Mouse (Mus musculus): ENCODE measurements around the gene Phf19. TPM values are rescaled to one million over a fixed set of nuclear protein-coding genes. Genes with fewer than 3 reads are reported as not detected.

The Phf19 gene
- polyA plus RNA-seq, 1 experiment from 2014 or later: 1.6 TPM

DNA sequence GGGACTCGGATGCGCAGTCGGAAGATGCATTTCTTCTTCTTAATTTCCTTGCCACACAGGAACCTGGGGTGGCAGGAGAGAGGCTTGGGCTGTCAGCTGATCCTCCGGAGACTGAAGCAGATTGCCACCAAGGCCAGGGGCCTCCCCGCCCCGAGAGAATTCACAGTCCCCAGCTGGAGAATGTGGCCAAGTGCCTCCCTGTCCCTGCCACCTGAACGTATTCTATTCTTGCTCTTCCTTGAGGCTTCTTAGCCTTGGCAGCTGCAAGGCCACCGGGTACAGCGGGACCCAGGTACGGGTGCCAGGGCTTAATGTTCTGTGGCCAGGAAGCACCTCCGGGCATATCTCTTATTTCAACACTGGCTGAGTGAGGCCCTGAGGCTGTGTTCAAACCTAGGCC lies 14.1 kb downstream of the Phf19 start:
- Histone ChIP-seq H3K9ac (replicated peaks; ENCODE audit: low read length) (no peak overlapping the region), H3K36me3 (ENCODE audit: control insufficient read depth, insufficient read depth, low read length) (no peaks in the 10 kb centered on the region), H3K27ac (replicated peaks; ENCODE audit: low read depth, low read length) (no peak overlapping the region), H3K4me1 (ENCODE audit: control insufficient read depth, insufficient read depth, low read length) (no peaks in the 10 kb centered on the region), H3K9me3 (ENCODE audit: control insufficient read depth, low read length) (no peaks in the 10 kb centered on the region), H3K27me3 (ENCODE audit: control insufficient read depth, insufficient read depth, low read length) (no peaks in the 10 kb centered on the region), H3K4me3 (replicated peaks; ENCODE audit: low read depth, low read length) (no peak overlapping the region), H3K4me2 (ENCODE audit: low read length) (no peak overlapping the region)
- DNase-seq: no peak
- 87% methylated on average over 11 of the region's 11 CpGs for WGBS
- no peak for ATAC-seq (ENCODE audit: low FRiP score, low TSS enrichment)

DNA sequence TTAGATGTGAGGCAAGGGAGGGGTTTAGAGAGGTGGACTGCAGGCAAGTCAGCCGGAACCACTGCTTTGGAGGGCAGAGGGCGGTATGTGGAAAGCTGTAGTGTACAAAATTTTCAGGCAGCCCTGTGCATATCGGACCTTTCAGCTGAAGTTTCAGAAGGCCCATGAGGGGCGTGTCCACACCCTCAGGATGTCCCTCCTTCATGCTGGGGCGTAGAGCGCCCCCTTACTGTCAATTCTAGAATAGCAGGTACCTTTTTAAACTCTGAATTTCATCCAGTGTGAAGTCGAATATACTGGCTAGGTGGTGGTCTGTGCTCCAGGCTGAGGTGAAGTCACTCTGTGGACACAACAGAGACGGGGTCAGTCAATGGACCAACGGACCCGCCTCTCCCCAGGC lies 16.0 kb downstream of the Phf19 start:
- Histone ChIP-seq H3K36me3 (ENCODE audit: control insufficient read depth, insufficient read depth, low read length) (no peaks in the 10 kb centered on the region), H3K9ac (replicated peaks; ENCODE audit: low read length) (no peak overlapping the region), H3K9me3 (ENCODE audit: control insufficient read depth, low read length) (no peaks in the 10 kb centered on the region), H3K4me1 (ENCODE audit: control insufficient read depth, insufficient read depth, low read length) (no peaks in the 10 kb centered on the region), H3K27ac (replicated peaks; ENCODE audit: low read depth, low read length) (no peak overlapping the region), H3K4me3 (replicated peaks; ENCODE audit: low read depth, low read length) (no peak overlapping the region), H3K27me3 (ENCODE audit: control insufficient read depth, insufficient read depth, low read length) (no peaks in the 10 kb centered on the region), H3K4me2 (ENCODE audit: low read length) (no peak overlapping the region)
- peak; percentile 18 for DNase-seq
- no peak for ATAC-seq (ENCODE audit: low FRiP score, low TSS enrichment)
- WGBS: 19% methylated on average over 10 of the region's 10 CpGs

- Histone ChIP-seq H3K9me3 (ENCODE audit: control insufficient read depth, low read length) (no peaks in the 10 kb centered on the region), H3K4me3 (replicated peaks; ENCODE audit: low read depth, low read length) (no peak overlapping the region), H3K36me3 (ENCODE audit: control insufficient read depth, insufficient read depth, low read length) (no peaks in the 10 kb centered on the region), H3K9ac (replicated peaks; ENCODE audit: low read length) (no peak overlapping the region), H3K4me1 (ENCODE audit: control insufficient read depth, insufficient read depth, low read length) (no peaks in the 10 kb centered on the region), H3K4me2 (ENCODE audit: low read length) (no peak overlapping the region), H3K27me3 (ENCODE audit: control insufficient read depth, insufficient read depth, low read length) (no peaks in the 10 kb centered on the region), H3K27ac (replicated peaks; ENCODE audit: low read depth, low read length) (no peak overlapping the region)
- WGBS: 88% methylated on average over 17 of the region's 17 CpGs
- no peak for ATAC-seq (ENCODE audit: low FRiP score, low TSS enrichment)
- DNase-seq: no peak
Measured at GRCm38 (mm10) chr2:34896821-34897460, 16.9 kb downstream of the Phf19 start.

DNA sequence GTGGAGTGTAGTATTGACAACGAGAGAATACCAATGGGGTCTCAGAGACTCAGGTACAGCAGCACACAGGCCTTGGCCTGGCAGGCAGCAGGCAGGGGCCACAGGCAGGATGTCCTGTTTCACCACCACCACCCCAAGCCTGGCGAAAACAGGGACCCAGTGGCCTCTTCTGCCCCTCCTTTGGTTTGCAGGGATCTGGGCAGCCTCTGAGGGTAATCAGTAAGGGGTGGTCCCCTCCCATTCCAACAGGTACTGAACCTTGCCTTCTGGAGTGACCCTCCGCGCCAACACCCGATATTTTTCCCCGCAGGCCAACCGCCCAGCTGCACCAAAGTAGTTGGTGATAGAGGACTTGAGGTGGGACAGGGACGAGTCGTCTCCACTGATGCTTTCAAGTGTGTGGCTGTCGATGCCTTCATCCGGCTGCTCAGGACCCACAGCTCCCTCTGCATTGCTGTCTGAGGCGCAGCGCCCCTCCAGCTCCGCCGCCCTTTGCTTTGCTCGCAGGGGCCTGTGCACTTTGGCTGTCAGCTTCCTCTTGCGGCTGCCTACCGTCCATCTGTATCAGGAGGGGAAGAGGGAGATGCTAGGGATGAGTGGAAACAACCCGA lies 18.2 kb downstream of the Phf19 start:
- no peak overlapping the region for H3K27ac ChIP-seq (replicated peaks; ENCODE audit: low read depth, low read length)
- H3K27me3 ChIP-seq (ENCODE audit: control insufficient read depth, insufficient read depth, low read length): no peaks in the 10 kb centered on the region
- ATAC-seq (ENCODE audit: low FRiP score, low TSS enrichment) (no peak), DNase-seq (no peak)
- 80% methylated on average over 19 of the region's 19 CpGs for WGBS
- no peaks in the 10 kb centered on the region for H3K9me3 ChIP-seq (ENCODE audit: control insufficient read depth, low read length)
- H3K36me3 ChIP-seq (ENCODE audit: control insufficient read depth, insufficient read depth, low read length): no peaks in the 10 kb centered on the region
- no peaks in the 10 kb centered on the region for H3K4me1 ChIP-seq (ENCODE audit: control insufficient read depth, insufficient read depth, low read length)
- H3K9ac ChIP-seq (replicated peaks; ENCODE audit: low read length): no peak overlapping the region
- no peak overlapping the region for H3K4me3 ChIP-seq (replicated peaks; ENCODE audit: low read depth, low read length)
- H3K4me2 ChIP-seq (ENCODE audit: low read length): no peak overlapping the region

GRCm38 (mm10) chr2:34893950-34894349 lies 19.9 kb downstream of the Phf19 start:
- Histone ChIP-seq H3K4me3 (replicated peaks; ENCODE audit: low read depth, low read length) (no peak overlapping the region), H3K4me1 (ENCODE audit: control insufficient read depth, insufficient read depth, low read length) (no peaks in the 10 kb centered on the region), H3K9ac (replicated peaks; ENCODE audit: low read length) (no peak overlapping the region), H3K4me2 (ENCODE audit: low read length) (no peak overlapping the region), H3K27me3 (ENCODE audit: control insufficient read depth, insufficient read depth, low read length) (no peaks in the 10 kb centered on the region), H3K9me3 (ENCODE audit: control insufficient read depth, low read length) (no peaks in the 10 kb centered on the region), H3K27ac (replicated peaks; ENCODE audit: low read depth, low read length) (no peak overlapping the region), H3K36me3 (ENCODE audit: control insufficient read depth, insufficient read depth, low read length) (no peaks in the 10 kb centered on the region)
- ATAC-seq (ENCODE audit: low FRiP score, low TSS enrichment) (no peak), DNase-seq (no peak)
- WGBS: 71% methylated on average over 5 of the region's 5 CpGs

DNA sequence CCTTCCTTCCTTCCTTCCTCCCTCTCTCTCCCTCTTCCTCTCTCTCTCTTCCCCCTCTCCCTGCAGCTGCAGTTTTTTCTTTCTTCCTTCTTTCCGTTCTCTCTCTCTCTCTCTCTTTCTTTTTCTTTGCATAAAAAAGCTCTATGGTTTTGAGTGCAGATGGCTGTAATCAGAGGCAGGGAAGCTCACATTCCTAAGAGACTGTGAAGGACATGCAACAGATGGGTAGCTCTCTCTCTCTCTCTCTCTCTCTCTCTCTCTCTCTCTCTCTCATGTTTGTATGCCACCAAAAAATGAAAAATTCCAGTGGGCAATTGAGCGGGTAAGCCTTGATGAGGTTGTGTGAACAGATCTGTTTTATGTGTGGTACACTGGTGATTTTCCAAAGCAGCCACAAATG lies 29.6 kb downstream of the Phf19 start:
- no peak overlapping the region for H3K27ac ChIP-seq (replicated peaks; ENCODE audit: low read depth, low read length)
- H3K9me3 ChIP-seq (ENCODE audit: control insufficient read depth, low read length): no peaks in the 10 kb centered on the region
- no peaks in the 10 kb centered on the region for H3K36me3 ChIP-seq (ENCODE audit: control insufficient read depth, insufficient read depth, low read length)
- H3K9ac ChIP-seq (replicated peaks; ENCODE audit: low read length): no peak overlapping the region
- 84% methylated on average over 2 of the region's 2 CpGs for WGBS
- ATAC-seq (ENCODE audit: low FRiP score, low TSS enrichment): no peak
- DNase-seq: no peak
- H3K4me1 ChIP-seq (ENCODE audit: control insufficient read depth, insufficient read depth, low read length): no peaks in the 10 kb centered on the region
- no peak overlapping the region for H3K4me3 ChIP-seq (replicated peaks; ENCODE audit: low read depth, low read length)
- no peaks in the 10 kb centered on the region for H3K27me3 ChIP-seq (ENCODE audit: control insufficient read depth, insufficient read depth, low read length)
- no peak overlapping the region for H3K4me2 ChIP-seq (ENCODE audit: low read length)

DNA sequence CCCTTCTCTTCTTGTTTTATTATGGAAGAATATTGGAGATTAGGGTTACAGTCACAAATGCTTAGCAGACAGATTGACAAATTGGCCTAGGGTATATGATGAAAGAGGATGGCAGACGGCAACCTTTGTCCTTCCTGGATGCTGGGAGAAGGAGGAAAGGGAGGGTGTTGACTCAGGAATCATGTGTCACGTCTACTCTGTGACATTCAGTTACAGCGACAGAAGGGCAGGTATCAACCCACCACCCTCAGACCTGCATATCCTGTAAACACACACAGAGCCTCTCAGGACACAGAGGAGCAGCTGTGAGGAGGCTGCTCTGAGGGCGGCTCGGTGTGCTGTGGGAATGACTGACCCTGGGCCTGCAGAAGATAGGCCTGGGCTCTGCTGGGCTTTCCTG lies 30.6 kb downstream of the Phf19 start:
- DNase-seq: no peak
- H3K9me3 ChIP-seq (ENCODE audit: control insufficient read depth, low read length): no peaks in the 10 kb centered on the region
- no peaks in the 10 kb centered on the region for H3K27me3 ChIP-seq (ENCODE audit: control insufficient read depth, insufficient read depth, low read length)
- no peaks in the 10 kb centered on the region for H3K36me3 ChIP-seq (ENCODE audit: control insufficient read depth, insufficient read depth, low read length)
- no peak overlapping the region for H3K4me2 ChIP-seq (ENCODE audit: low read length)
- no peak overlapping the region for H3K27ac ChIP-seq (replicated peaks; ENCODE audit: low read depth, low read length)
- H3K4me1 ChIP-seq (ENCODE audit: control insufficient read depth, insufficient read depth, low read length): no peaks in the 10 kb centered on the region
- H3K9ac ChIP-seq (replicated peaks; ENCODE audit: low read length): no peak overlapping the region
- no peak overlapping the region for H3K4me3 ChIP-seq (replicated peaks; ENCODE audit: low read depth, low read length)
- WGBS: 66% methylated on average over 5 of the region's 5 CpGs
- ATAC-seq (ENCODE audit: low FRiP score, low TSS enrichment): no peak

- Histone ChIP-seq H3K4me1 (ENCODE audit: control insufficient read depth, insufficient read depth, low read length) (no peaks in the 10 kb centered on the region), H3K4me2 (ENCODE audit: low read length) (no peak overlapping the region), H3K36me3 (ENCODE audit: control insufficient read depth, insufficient read depth, low read length) (no peaks in the 10 kb centered on the region), H3K4me3 (replicated peaks; ENCODE audit: low read depth, low read length) (no peak overlapping the region), H3K27ac (replicated peaks; ENCODE audit: low read depth, low read length) (no peak overlapping the region), H3K27me3 (ENCODE audit: control insufficient read depth, insufficient read depth, low read length) (no peaks in the 10 kb centered on the region), H3K9ac (replicated peaks; ENCODE audit: low read length) (no peak overlapping the region), H3K9me3 (ENCODE audit: control insufficient read depth, low read length) (no peaks in the 10 kb centered on the region)
- DNase-seq (no peak), ATAC-seq (ENCODE audit: low FRiP score, low TSS enrichment) (no peak)
- WGBS: 97% methylated on average over 2 of the region's 2 CpGs
Measured at GRCm38 (mm10) chr2:34882757-34883156, 31.1 kb downstream of the Phf19 start.

DNA sequence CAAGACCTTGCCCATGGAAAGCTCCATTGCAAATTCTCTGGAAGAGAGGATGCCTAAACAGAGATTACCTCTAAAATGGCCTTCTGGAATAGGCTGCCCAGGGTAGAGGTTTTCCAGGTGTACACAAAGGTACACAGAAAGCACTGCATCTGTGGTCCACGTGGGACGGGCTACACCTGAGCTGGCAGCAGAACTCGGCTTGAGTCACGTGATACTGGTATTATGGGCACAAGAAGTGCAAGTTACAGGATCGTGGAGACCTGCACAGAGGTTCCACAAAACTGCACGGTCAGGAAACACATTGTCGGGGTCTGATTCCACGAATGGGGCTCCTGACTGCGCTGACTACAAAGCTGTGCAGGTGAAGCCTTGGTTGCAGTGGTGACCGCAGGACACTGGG lies 33.8 kb downstream of the Phf19 start:
- DNase-seq: no peak
- H3K36me3 ChIP-seq (ENCODE audit: control insufficient read depth, insufficient read depth, low read length): no peaks in the 10 kb centered on the region
- no peak overlapping the region for H3K4me3 ChIP-seq (replicated peaks; ENCODE audit: low read depth, low read length)
- no peak for ATAC-seq (ENCODE audit: low FRiP score, low TSS enrichment)
- H3K4me2 ChIP-seq (ENCODE audit: low read length): no peak overlapping the region
- 91% methylated on average over 10 of the region's 10 CpGs for WGBS
- no peaks in the 10 kb centered on the region for H3K9me3 ChIP-seq (ENCODE audit: control insufficient read depth, low read length)
- H3K27me3 ChIP-seq (ENCODE audit: control insufficient read depth, insufficient read depth, low read length): no peaks in the 10 kb centered on the region
- H3K4me1 ChIP-seq (ENCODE audit: control insufficient read depth, insufficient read depth, low read length): no peaks in the 10 kb centered on the region
- H3K9ac ChIP-seq (replicated peaks; ENCODE audit: low read length): no peak overlapping the region
- no peak overlapping the region for H3K27ac ChIP-seq (replicated peaks; ENCODE audit: low read depth, low read length)

All from midbrain, embryonic 14.5 days (tissue).